Mouse (Mus musculus): ENCODE data around the gene Gm10638.

DNA sequence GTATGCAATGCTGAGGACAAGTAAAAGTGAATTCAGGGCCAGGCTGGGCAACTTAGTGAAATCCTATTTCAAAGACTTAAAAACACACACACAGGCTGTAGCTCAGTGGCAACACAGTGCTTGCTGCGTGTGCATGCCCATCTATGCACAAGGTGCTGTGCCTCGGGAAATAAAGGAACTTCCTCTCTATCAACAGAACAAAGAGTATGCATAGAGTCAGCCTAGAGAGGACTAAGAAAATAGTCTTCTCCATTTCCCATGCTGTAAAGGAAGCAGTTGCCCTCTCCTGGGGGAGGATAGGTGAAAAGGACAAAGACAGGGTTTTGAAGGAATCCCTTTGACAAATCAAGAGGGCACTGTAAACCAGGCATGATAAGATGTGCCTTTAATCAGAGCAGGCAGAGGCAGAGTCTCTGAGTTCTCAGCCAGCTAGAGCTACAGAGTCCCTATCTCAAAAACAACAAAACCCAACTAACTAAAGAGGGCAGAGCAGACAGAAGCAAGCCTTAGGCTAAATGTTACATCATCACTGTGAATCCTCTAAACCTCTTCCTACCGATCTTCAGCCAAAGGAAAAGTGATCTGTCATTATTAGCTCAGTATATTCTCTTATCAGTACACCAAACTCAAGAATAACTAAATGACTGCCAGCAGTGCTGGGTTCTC is 9.9 kb upstream of the Gm10638 start:
- no peak for TF ChIP-seq CTCF (IDR thresholded peaks at IDR 0.05; ENCODE audit: low read depth)
- TF ChIP-seq EP300 (optimal IDR thresholded peaks at IDR 0.05) = no peak

Measured in stomach, postnatal 0 days (tissue).